Mouse (Mus musculus): ENCODE measurements at regions not wholly inside any gene's neighbourhood (a gene's known extent, or its start where the extent isn't known, plus 50 kb on each side); places are given as distances from the start of the nearest gene placed in this dataset.
A peak's percentile ranks its signal among the peaks of the same experiment; 100 is the strongest.

GRCm38 (mm10) chr1:118741286-118741685 lies 113.5 kb downstream of the Tfcp2l1 start:
- DNase-seq (ENCODE audit: low spot score in 2 of 2): no peak
- intact Hi-C loops (cut with DNase I): no loop called here

GRCm38 (mm10) chr1:118748196-118748595 lies 120.5 kb downstream of the Tfcp2l1 start:
- intact Hi-C loops (cut with DNase I): no loop called here
- no peak for DNase-seq (ENCODE audit: low spot score in 2 of 2)

GRCm38 (mm10) chr1:118752869-118753268 lies 125.1 kb downstream of the Tfcp2l1 start:
- no peak for DNase-seq (ENCODE audit: low spot score in 2 of 2)
- intact Hi-C loops (cut with DNase I): loop anchor here (10.0 kb wide), 1 partner anchor 418 kb away; no protein-coding TSS in a partner anchor

GRCm38 (mm10) chr1:118756171-118756865 lies 128.6 kb downstream of the Tfcp2l1 start:
- intact Hi-C loops (cut with DNase I): loop anchor here (5.0 to 10.0 kb wide), 2 partner anchors 129 to 422 kb away; partner anchors contain the start of gene Tfcp2l1
- DNase-seq (ENCODE audit: low spot score in 2 of 2): no peak

- intact Hi-C loops (cut with DNase I): loop anchor here (2.0 to 10.0 kb wide), 3 partner anchors 130 to 423 kb away; partner anchors contain the start of gene Tfcp2l1
- no peak for DNase-seq (ENCODE audit: low spot score in 2 of 2)
Measured at GRCm38 (mm10) chr1:118757340-118758030, 129.7 kb downstream of the Tfcp2l1 start.

- no peak for DNase-seq (ENCODE audit: low spot score in 2 of 2)
- intact Hi-C loops (cut with DNase I): loop anchor here (2.0 to 10.0 kb wide), 3 partner anchors 131 to 423 kb away; partner anchors contain the start of gene Tfcp2l1
Measured at GRCm38 (mm10) chr1:118758031-118758400, 130.3 kb downstream of the Tfcp2l1 start.

- DNase-seq (ENCODE audit: low spot score in 2 of 2): peak; percentile 86 to 92
- intact Hi-C loops (cut with DNase I): loop anchor here (2.0 to 10.0 kb wide), 3 partner anchors 132 to 425 kb away; partner anchors contain the start of gene Tfcp2l1
Measured at GRCm38 (mm10) chr1:118759141-118759932, 131.6 kb downstream of the Tfcp2l1 start.

GRCm38 (mm10) chr1:118765525-118765924 lies 137.8 kb downstream of the Tfcp2l1 start:
- no peak for DNase-seq (ENCODE audit: low spot score in 2 of 2)
- intact Hi-C loops (cut with DNase I): no loop called here

- intact Hi-C loops (cut with DNase I): loop anchor here (1.0 kb wide), 1 partner anchor 314 kb away; no protein-coding TSS in a partner anchor
Measured at GRCm38 (mm10) chr1:118768831-118769230, 141.1 kb downstream of the Tfcp2l1 start.

GRCm38 (mm10) chr1:118772261-118772660 lies 144.5 kb downstream of the Tfcp2l1 start:
- peak; percentile 31 to 53 for DNase-seq (ENCODE audit: low spot score in 2 of 2)
- intact Hi-C loops (cut with DNase I): loop anchor here (10.0 kb wide), 1 partner anchor 673 kb away; no protein-coding TSS in a partner anchor

More at GRCm38 (mm10) chr1:118768831-118769230, 141.1 kb downstream of the Tfcp2l1 start:
- peak; percentile 55 to 70 for DNase-seq (ENCODE audit: low spot score in 2 of 2)

GRCm38 (mm10) chr1:118776594-118777441 lies 149.1 kb downstream of the Tfcp2l1 start:
- DNase-seq (ENCODE audit: low spot score in 2 of 2): peak in 1 of 2 experiments; percentile 48
- intact Hi-C loops (cut with DNase I): loop anchor here (10.0 kb wide), 1 partner anchor 668 kb away; no protein-coding TSS in a partner anchor

All from left cerebral cortex, postnatal 25 days (tissue).